Mouse (Mus musculus) neural tube, embryonic 15.5 days (tissue): Measurements from ENCODE around the gene Snx1. TPM values are rescaled to one million over a fixed set of nuclear protein-coding genes. Genes with fewer than 3 reads are reported as not detected.

ENCODE experiments used
- ATAC-seq: fragments of 200-750 bp; cut with Nextera tagmentation; 2 replicates; pipeline ENCODE4 v1.8.0; 2017; ENCODE audit warnings: mild to moderate bottlenecking, moderate TSS enrichment, moderate library complexity; ENCODE audit not compliant: low FRiP score
- H3K27ac ChIP-seq: fragments of 300-500 bp; sonication (generic); replicated peaks from 2 replicates; pipeline ENCODE4 v1.5.1; 2015; ENCODE audit warnings: mild to moderate bottlenecking, inconsistent platforms
- H3K27me3 ChIP-seq: fragments of 300-500 bp; sonication (generic); replicated peaks from 2 replicates; pipeline ENCODE4 v1.6.1; 2015; ENCODE audit warnings: inconsistent platforms
- H3K36me3 ChIP-seq: fragments of 300-500 bp; sonication (generic); 2 replicates; pipeline ENCODE4 v1.6.1; 2015; ENCODE audit warnings: inconsistent platforms
- H3K4me1 ChIP-seq: fragments of 300-500 bp; sonication (generic); 2 replicates; pipeline ENCODE4 v1.6.1; 2015; ENCODE audit warnings: inconsistent platforms
- H3K4me2 ChIP-seq: fragments of 300-500 bp; sonication (generic); 2 replicates; pipeline ENCODE4 v1.6.1; 2015; ENCODE audit warnings: inconsistent platforms, mild to moderate bottlenecking, moderate library complexity
- H3K4me3 ChIP-seq: fragments of 300-500 bp; sonication (generic); replicated peaks from 2 replicates; pipeline ENCODE4 v1.5.1; 2015; ENCODE audit warnings: mild to moderate bottlenecking, inconsistent platforms
- H3K9ac ChIP-seq: fragments of 300-500 bp; sonication (generic); replicated peaks from 2 replicates; pipeline ENCODE4 v1.6.1; 2015; ENCODE audit warnings: mild to moderate bottlenecking, inconsistent platforms
- H3K9me3 ChIP-seq: fragments of 300-500 bp; sonication (generic); replicated peaks from 2 replicates; pipeline ENCODE4 v1.6.1; 2016; ENCODE audit warnings: inconsistent platforms
- whole genome bisulfite sequencing: fragments of 180-500 bp; shearing (Covaris S2); methylation state at CpG from one replicate; pipeline ENCODE4 v1.1.7; 2015; ENCODE audit warnings: mixed read lengths; 5-methylcytosine and 5-hydroxymethylcytosine counted together
- polyA plus RNA-seq: library from polyadenylated mRNA; unstranded; fragments of >200 nt; fragmentation: Nextera tagmentation; extraction: Ambion mirVana; gene quantifications from 2 replicates; pipeline ENCODE4 v1.2.1, GENCODE M21; 2015

Gene Snx1
- polyA plus RNA-seq, 1 experiment from 2014 or later = 70.4 TPM

- H3K4me1 ChIP-seq = no peaks in the 10 kb centered on the region
- H3K27ac ChIP-seq = 0 out of 2 replicates have a peak overlapping the region, but pooled peaks have one; percentile 5
- 52% methylated on average over 8 of the region's 8 CpGs for WGBS
- H3K27me3 ChIP-seq = no peaks in the 10 kb centered on the region
- H3K4me2 ChIP-seq = no peak overlapping the region
- peaks cover 38% of the 10 kb centered on the region for H3K36me3 ChIP-seq
- no peak overlapping the region for H3K4me3 ChIP-seq
- no peaks in the 10 kb centered on the region for H3K9me3 ChIP-seq
- no peak for ATAC-seq
- no peak overlapping the region for H3K9ac ChIP-seq
These were observed 16.3 kb downstream of the Snx1 start for GRCm38 (mm10) chr9:66110126-66110525.

DNA sequence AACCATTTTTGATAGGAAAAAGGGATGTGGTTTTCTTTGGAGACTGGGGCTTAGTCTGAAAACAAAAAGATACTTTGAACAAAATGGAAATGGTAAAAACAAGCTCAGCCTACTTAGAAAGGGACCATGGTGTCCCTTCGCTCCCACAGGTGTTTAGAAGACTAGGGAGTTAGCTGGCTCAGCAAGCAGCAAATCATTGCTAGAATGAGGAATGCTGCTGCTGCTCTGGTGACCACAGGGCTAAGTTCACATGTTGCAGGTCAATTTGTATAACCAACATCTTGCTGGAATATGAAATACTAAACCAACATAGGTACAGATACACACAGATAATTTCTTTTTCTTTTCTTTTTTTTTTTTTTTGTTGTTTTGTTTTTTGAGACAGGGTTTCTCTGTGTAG, 16.8 kb downstream of the Snx1 start:
- peaks cover 43% of the 10 kb centered on the region for H3K36me3 ChIP-seq
- H3K27ac ChIP-seq = no peak overlapping the region
- no peaks in the 10 kb centered on the region for H3K9me3 ChIP-seq
- no peaks in the 10 kb centered on the region for H3K4me1 ChIP-seq
- no peak overlapping the region for H3K4me3 ChIP-seq
- no peak for ATAC-seq
- H3K4me2 ChIP-seq = no peak overlapping the region
- 98% methylated on average over 1 of the region's 1 CpGs for WGBS
- H3K9ac ChIP-seq = no peak overlapping the region
- H3K27me3 ChIP-seq = no peaks in the 10 kb centered on the region

DNA sequence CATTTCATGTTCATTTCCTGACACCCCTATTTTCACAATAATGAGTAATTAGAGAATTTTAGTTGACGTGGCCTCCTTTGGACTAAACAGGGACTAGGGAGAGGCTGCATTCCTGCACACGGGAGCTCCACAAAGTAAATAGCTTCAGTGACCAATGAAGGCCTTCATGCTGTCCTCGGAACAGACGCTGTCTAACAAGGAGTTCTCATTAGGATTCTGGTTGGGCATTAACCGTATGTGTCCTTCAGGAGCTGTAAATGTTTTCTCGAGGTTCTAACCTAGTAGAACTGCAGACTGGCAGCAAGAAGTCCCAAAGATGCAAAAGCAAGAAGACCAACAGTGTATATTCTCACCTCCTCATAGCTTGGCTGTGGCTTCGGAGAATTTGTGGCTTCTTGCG, 21.2 kb downstream of the Snx1 start:
- WGBS = 92% methylated on average over 8 of the region's 8 CpGs
- H3K4me3 ChIP-seq = no peak overlapping the region
- no peak overlapping the region for H3K27ac ChIP-seq
- H3K9me3 ChIP-seq = no peaks in the 10 kb centered on the region
- no peaks in the 10 kb centered on the region for H3K4me1 ChIP-seq
- no peak overlapping the region for H3K9ac ChIP-seq
- no peak overlapping the region for H3K4me2 ChIP-seq
- peaks cover 78% of the 10 kb centered on the region for H3K36me3 ChIP-seq
- H3K27me3 ChIP-seq = no peaks in the 10 kb centered on the region
- ATAC-seq = no peak

- WGBS = 98% methylated on average over 4 of the region's 4 CpGs
- no peak overlapping the region for H3K4me2 ChIP-seq
- H3K36me3 ChIP-seq = peaks cover 84% of the 10 kb centered on the region
- no peaks in the 10 kb centered on the region for H3K27me3 ChIP-seq
- no peaks in the 10 kb centered on the region for H3K4me1 ChIP-seq
- H3K9me3 ChIP-seq = no peaks in the 10 kb centered on the region
- no peak overlapping the region for H3K9ac ChIP-seq
- no peak overlapping the region for H3K27ac ChIP-seq
- H3K4me3 ChIP-seq = no peak overlapping the region
- ATAC-seq = no peak
These were observed 21.8 kb downstream of the Snx1 start for GRCm38 (mm10) chr9:66104601-66105000.

GRCm38 (mm10) chr9:66102668-66103067, 23.7 kb downstream of the Snx1 start:
- Histone ChIP-seq H3K4me1 (no peaks in the 10 kb centered on the region), H3K36me3 (peaks cover 87% of the 10 kb centered on the region), H3K4me2 (no peak overlapping the region), H3K27ac (no peak overlapping the region), H3K9ac (no peak overlapping the region), H3K27me3 (no peaks in the 10 kb centered on the region), H3K9me3 (no peaks in the 10 kb centered on the region), H3K4me3 (no peak overlapping the region)
- WGBS = 91% methylated on average over 6 of the region's 6 CpGs
- no peak for ATAC-seq

DNA sequence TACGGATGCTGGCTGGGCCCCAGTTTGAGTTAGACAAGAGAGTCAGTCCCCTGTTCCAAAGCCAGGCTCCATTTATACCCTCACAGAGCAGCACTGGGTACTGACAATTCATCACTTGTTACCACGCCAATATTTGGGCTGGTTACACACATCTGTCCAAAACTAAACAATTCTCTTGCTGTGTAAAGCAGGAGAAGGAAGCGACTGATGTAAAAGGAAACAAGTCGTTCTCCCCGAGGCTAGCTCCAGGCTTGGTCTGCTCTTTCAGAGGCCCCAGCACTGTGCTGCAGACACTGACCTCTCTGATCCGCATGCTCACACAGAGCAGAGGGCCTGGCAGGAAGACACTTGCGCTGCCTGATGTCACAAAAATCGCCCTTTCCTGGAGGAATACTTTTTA, 24.8 kb downstream of the Snx1 start:
- Histone ChIP-seq H3K27me3 (no peaks in the 10 kb centered on the region), H3K27ac (no peak overlapping the region), H3K36me3 (peaks cover 88% of the 10 kb centered on the region), H3K4me1 (no peaks in the 10 kb centered on the region), H3K9me3 (no peaks in the 10 kb centered on the region), H3K9ac (no peak overlapping the region), H3K4me2 (no peak overlapping the region), H3K4me3 (no peak overlapping the region)
- WGBS = 85% methylated on average over 8 of the region's 8 CpGs
- no peak for ATAC-seq

DNA sequence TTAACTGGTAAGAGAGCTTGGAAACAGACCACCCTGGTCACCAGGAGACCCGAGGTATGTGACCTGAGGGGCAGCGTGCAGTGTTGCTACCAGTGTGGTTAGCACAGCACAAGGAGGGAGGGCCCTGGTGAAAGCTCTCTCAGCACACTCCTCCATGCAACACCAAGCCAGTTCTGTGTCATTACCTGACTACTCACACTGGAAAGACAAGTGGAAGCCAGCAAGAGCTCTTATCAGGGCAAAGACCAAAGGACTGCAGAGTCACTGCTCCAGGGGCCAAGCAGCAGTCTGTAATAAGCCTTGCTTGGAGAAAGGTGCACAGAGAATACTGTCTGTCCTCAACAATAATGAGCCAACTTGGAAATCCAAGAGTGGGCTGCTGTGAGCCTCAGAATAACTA, 33.7 kb downstream of the Snx1 start:
- Histone ChIP-seq H3K4me2 (no peak overlapping the region), H3K4me3 (no peak overlapping the region), H3K4me1 (no peaks in the 10 kb centered on the region), H3K9me3 (no peaks in the 10 kb centered on the region), H3K27ac (no peak overlapping the region), H3K9ac (no peak overlapping the region), H3K27me3 (no peaks in the 10 kb centered on the region), H3K36me3 (peaks cover 95% of the 10 kb centered on the region)
- WGBS = 92% methylated on average over 2 of the region's 2 CpGs
- ATAC-seq = no peak

DNA sequence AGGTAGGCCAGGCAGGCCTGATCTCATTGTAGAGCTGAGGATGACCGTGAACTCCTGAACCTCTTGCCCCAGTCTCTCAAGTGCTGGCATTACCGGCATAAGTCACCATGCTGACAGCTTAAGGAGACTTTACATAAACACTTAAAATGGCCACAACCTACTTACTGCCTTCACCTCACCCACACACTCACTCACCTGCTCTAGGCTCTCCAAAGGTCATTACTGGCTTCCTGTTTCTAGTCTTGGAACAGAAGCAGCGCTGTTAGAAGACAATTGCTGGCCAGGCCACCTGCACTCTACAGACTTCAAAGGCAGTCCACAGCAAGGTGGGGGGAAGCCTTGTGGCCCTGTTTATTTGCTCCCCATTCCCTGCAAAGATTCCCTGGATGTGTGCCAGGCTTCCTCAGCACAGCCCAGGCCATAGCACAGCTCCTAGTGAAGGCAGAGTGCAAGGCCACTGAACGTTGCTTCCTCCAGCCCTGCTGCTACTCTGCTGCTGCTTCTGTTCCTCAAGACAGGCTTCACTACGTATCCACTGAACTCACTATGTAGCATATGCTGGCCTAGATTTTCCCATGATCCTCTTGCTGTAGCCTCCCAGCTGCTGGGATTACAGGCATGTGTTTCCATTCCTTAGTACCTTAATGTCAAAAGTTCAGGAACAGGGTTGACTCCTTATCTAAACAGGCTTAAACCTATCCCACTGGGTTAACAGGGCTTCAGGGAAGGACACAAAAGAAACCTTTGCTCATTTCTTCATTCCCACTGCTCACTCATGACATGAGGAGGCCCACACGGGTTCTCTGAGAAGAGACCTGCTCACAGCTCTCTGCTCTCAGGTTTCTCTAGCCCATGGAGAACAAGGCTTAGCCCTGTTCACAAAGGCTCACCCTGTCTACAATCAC, 34.8 kb downstream of the Snx1 start:
- H3K27me3 ChIP-seq = no peaks in the 10 kb centered on the region
- no peak overlapping the region for H3K9ac ChIP-seq
- H3K4me2 ChIP-seq = no peak overlapping the region
- no peaks in the 10 kb centered on the region for H3K9me3 ChIP-seq
- 80% methylated on average over 6 of the region's 6 CpGs for WGBS
- ATAC-seq = no peak
- no peaks in the 10 kb centered on the region for H3K4me1 ChIP-seq
- H3K27ac ChIP-seq = no peak overlapping the region
- H3K36me3 ChIP-seq = peaks cover 95% of the 10 kb centered on the region
- no peak overlapping the region for H3K4me3 ChIP-seq

DNA sequence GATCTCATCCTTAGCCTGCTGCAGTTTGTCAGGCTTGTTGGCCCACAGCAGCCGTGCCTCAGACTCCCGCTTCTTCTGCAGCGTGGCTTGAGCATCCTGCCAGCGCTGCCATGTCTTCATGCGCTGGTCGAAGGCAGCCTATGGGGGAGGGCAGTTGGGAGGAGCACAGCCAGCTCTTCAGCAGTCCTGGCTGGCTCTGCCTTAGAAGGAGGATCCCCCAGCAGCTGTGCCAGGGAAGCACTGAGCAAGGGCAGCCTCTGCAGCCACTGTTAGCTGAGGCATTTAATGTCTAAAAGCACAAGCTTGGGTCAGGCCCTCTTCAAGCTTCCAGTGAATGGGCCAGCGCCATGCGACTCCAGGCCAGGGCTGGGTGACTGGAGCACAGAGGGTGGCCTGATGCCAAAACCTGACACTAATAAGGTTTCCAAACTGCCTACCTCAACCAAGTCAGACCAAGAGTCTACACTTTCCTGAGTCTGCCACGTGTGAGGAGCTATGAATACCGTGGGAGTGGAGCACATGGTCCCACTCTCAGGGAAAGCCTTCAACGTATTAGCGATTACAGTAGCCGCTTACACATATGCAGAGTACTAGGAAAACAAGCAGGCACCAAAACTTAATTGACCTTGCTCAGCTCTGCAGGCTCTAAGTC, 35.7 kb downstream of the Snx1 start:
- WGBS = 89% methylated on average over 13 of the region's 13 CpGs
- no peaks in the 10 kb centered on the region for H3K27me3 ChIP-seq
- no peak overlapping the region for H3K4me3 ChIP-seq
- 0 out of 2 replicates have a peak overlapping the region, but pooled peaks have one; percentile 0 for H3K27ac ChIP-seq
- no peaks in the 10 kb centered on the region for H3K9me3 ChIP-seq
- ATAC-seq = no peak
- H3K9ac ChIP-seq = no peak overlapping the region
- H3K4me2 ChIP-seq = no peak overlapping the region
- no peaks in the 10 kb centered on the region for H3K4me1 ChIP-seq
- peaks cover 94% of the 10 kb centered on the region for H3K36me3 ChIP-seq

DNA sequence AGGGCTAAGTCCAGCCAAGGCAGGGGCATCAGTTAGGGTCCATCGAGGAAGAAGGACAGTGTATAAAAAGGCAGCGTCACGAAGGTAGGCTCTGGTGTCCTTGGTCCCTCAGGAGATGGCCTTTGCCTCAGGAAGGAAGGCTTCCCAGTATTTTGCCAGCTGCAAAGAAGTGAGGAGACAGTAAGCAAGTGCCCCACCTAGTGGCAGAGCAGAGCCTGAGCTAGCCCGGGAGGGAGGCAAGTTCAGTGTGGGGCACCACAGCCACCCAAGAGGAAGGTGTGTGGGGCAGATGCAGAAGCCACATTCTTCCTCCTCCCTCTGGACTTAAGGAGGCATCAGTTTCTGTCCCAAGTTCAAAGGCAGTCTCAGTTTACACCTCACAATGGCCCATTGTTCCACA, 38.0 kb downstream of the Snx1 start:
- H3K9me3 ChIP-seq = no peaks in the 10 kb centered on the region
- H3K27me3 ChIP-seq = no peaks in the 10 kb centered on the region
- no peak for ATAC-seq
- H3K4me2 ChIP-seq = no peak overlapping the region
- peaks cover 75% of the 10 kb centered on the region for H3K36me3 ChIP-seq
- no peaks in the 10 kb centered on the region for H3K4me1 ChIP-seq
- WGBS = 50% methylated on average over 4 of the region's 4 CpGs
- no peak overlapping the region for H3K9ac ChIP-seq
- H3K4me3 ChIP-seq = no peak overlapping the region
- no peak overlapping the region for H3K27ac ChIP-seq

DNA sequence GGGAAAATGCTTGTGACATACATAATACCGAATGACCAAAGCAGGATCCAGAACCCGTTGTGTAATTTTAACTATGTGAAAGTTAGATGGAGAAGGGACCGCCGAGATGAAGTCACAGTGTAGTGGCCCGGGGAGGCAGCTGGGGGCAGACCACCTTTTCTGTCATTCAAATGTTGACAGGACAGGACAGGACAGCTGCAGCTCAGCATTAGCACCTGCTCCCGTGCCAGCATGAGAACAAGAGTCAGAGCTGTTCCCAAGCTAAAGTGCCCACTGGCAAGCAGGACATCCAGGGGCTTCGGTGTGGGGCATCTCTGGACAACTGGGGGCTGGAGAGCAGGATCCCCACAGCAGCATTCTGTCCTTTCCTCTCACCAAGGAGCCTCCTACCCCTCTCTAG, 39.3 kb downstream of the Snx1 start:
- Histone ChIP-seq H3K4me2 (no peak overlapping the region), H3K27ac (no peak overlapping the region), H3K4me3 (no peak overlapping the region), H3K4me1 (no peaks in the 10 kb centered on the region), H3K27me3 (no peaks in the 10 kb centered on the region), H3K9ac (no peak overlapping the region), H3K9me3 (no peaks in the 10 kb centered on the region), H3K36me3 (peaks cover 61% of the 10 kb centered on the region)
- no peak for ATAC-seq
- WGBS = 97% methylated on average over 7 of the region's 7 CpGs

GRCm38 (mm10) chr9:66084171-66084570, 42.2 kb downstream of the Snx1 start:
- WGBS = 84% methylated on average over 3 of the region's 3 CpGs
- H3K27me3 ChIP-seq = no peaks in the 10 kb centered on the region
- H3K4me3 ChIP-seq = no peak overlapping the region
- no peaks in the 10 kb centered on the region for H3K9me3 ChIP-seq
- no peak overlapping the region for H3K27ac ChIP-seq
- peaks cover 33% of the 10 kb centered on the region for H3K36me3 ChIP-seq
- no peak overlapping the region for H3K4me2 ChIP-seq
- no peak overlapping the region for H3K9ac ChIP-seq
- no peaks in the 10 kb centered on the region for H3K4me1 ChIP-seq
- ATAC-seq = no peak
